Mouse (Mus musculus): ENCODE data around the gene Adra1d. TPM values are rescaled to one million over a fixed set of nuclear protein-coding genes. Genes with fewer than 3 reads are reported as not detected.

Gene Adra1d
- total and polyA plus RNA-seq, 3 experiments: not detected

DNA sequence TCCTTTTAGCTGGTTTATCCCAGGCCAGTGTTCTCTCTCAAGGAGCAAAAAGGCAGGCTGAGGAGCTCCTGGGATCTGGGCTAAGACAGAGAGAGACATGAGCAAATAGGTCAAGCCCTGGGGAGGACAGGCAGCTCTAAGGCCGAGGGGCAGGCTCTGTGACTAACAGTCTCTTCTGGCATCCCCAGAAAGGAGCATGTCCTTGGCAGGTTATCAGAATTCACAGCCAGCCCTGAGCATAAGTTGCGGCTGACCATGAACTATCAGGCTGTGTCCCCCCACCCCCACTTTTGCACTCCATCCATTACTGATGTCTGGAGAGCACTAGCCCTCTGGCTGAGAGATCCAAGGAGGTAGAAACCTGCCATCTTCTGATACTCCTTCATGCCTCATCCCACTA is 11.2 kb downstream of the Adra1d start:
- no peak overlapping the region for H3K9ac ChIP-seq (ENCODE audit: insufficient read depth, low read depth)
- no peaks in the 10 kb centered on the region for H3K79me2 ChIP-seq (replicated peaks; ENCODE audit: control insufficient read depth, extremely low read depth, insufficient read depth, poor library complexity, severe bottlenecking)
- H3K4me1 ChIP-seq (ENCODE audit: control insufficient read depth in 1 of 2, insufficient read depth in 2 of 2): peaks cover 0 to 9% of the 10 kb centered on the region in 2 experiments; a peak in 3 of 4 replicates
- no peak overlapping the region for H3K4me3 ChIP-seq (replicated peaks in 1 of 3; ENCODE audit: low read depth in 2 of 3, low read length in 2 of 3, poor library complexity in 1 of 3)
- no peak overlapping the region for H3K27ac ChIP-seq (ENCODE audit: insufficient read depth, low read depth)
- DNase-seq (ENCODE audit: extremely low read depth): no peak
- dilution Hi-C loops (cut with MboI; ENCODE audit: extremely low pct_ligation_motif_present, extremely low pct_unique_long_range_greater_than_20kb, low sequenced_read_pairs) (no loop called here), in situ Hi-C loops (cut with MboI; ENCODE audit: low pct_ligation_motif_present, low pct_unique_long_range_greater_than_20kb, low sequenced_read_pairs) (no loop called here)
- no peaks in the 10 kb centered on the region for H3K9me3 ChIP-seq (replicated peaks; ENCODE audit: low read length)
- H3K36me3 ChIP-seq (replicated peaks in 1 of 2; ENCODE audit: control insufficient read depth in 1 of 2, insufficient read depth in 1 of 2, low read length in 1 of 2): no peaks in the 10 kb centered on the region
- TF ChIP-seq MAFK (IDR thresholded peaks at IDR 0.05; ENCODE audit: insufficient replicate concordance, low read length): no peak
- TF ChIP-seq HCFC1 (IDR thresholded peaks at IDR 0.05; ENCODE audit: low read depth, low read length): no peak
- TF ChIP-seq BHLHE40 (IDR thresholded peaks at IDR 0.05; ENCODE audit: low read depth, low read length): no peak
- TF ChIP-seq ZMIZ1 (IDR thresholded peaks at IDR 0.05; ENCODE audit: low read depth, low read length): no peak
- no peak for TF ChIP-seq RAD21 (IDR thresholded peaks at IDR 0.05; ENCODE audit: low read depth, low read length)
- TF ChIP-seq NELFE (IDR thresholded peaks at IDR 0.05; ENCODE audit: low read depth, low read length): no peak
- TF ChIP-seq UBTF (IDR thresholded peaks at IDR 0.05; ENCODE audit: low read depth, low read length): no peak
- TF ChIP-seq POLR2AphosphoS2 (IDR thresholded peaks at IDR 0.05; ENCODE audit: low read depth, low read length): no peak
- no peak for TF ChIP-seq PAX5 (IDR thresholded peaks at IDR 0.05; ENCODE audit: low read length)
- TF ChIP-seq POLR2A (IDR thresholded peaks at IDR 0.05; ENCODE audit: low read depth, low read length): no peak
- TF ChIP-seq ZNF384 (IDR thresholded peaks at IDR 0.05; ENCODE audit: low read depth, low read length): no peak
- TF ChIP-seq SIN3A (IDR thresholded peaks at IDR 0.05; ENCODE audit: low read length): no peak
- no peak for TF ChIP-seq USF2 (conservative IDR thresholded peaks at IDR 0.05; ENCODE audit: low read depth, low read length)
- TF ChIP-seq KAT2A (IDR thresholded peaks at IDR 0.05; ENCODE audit: insufficient replicate concordance, low read length): no peak
- no peak for TF ChIP-seq JUND (conservative IDR thresholded peaks at IDR 0.05; ENCODE audit: low read depth, low read length)
- TF ChIP-seq CHD1 (IDR thresholded peaks at IDR 0.05; ENCODE audit: low read depth, low read length): no peak
- TF ChIP-seq ELF1 (IDR thresholded peaks at IDR 0.05; ENCODE audit: low read depth, low read length): no peak
- no peak overlapping the region for H3K4me2 ChIP-seq (ENCODE audit: insufficient read depth, low read depth, poor library complexity, severe bottlenecking)
- peaks cover 87% of the 10 kb centered on the region for H3K27me3 ChIP-seq (replicated peaks)

DNA sequence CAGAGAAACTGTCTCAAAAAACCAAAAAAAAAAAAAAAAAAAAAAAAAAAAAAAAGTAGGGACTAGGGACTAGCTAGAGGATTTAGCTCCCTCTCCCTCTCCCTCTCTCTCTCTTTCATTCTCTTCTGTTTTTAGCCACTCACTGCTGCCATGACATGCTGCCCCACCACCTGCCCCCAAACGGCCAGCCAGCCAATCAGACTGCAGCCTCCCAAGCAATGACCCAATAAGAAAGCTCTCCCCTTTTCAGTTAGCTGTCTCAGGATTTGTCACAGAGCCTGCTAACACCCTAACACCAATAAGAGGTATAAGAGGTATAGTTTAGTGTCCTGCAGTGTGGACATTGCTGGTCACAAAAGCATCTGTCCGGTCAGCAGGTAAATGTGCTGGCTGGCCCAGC is 11.6 kb downstream of the Adra1d start:
- Histone ChIP-seq H3K36me3 (replicated peaks in 1 of 2; ENCODE audit: control insufficient read depth in 1 of 2, insufficient read depth in 1 of 2, low read length in 1 of 2) (no peaks in the 10 kb centered on the region), H3K4me1 (ENCODE audit: control insufficient read depth in 1 of 2, insufficient read depth in 2 of 2) (peaks cover 0 to 14% of the 10 kb centered on the region in 2 experiments; a peak in 3 of 4 replicates), H3K79me2 (replicated peaks; ENCODE audit: control insufficient read depth, extremely low read depth, insufficient read depth, poor library complexity, severe bottlenecking) (no peaks in the 10 kb centered on the region), H3K9ac (ENCODE audit: insufficient read depth, low read depth) (no peak overlapping the region), H3K4me3 (replicated peaks in 1 of 3; ENCODE audit: low read depth in 2 of 3, low read length in 2 of 3, poor library complexity in 1 of 3) (no peak overlapping the region), H3K27ac (ENCODE audit: insufficient read depth, low read depth) (no peak overlapping the region), H3K4me2 (ENCODE audit: insufficient read depth, low read depth, poor library complexity, severe bottlenecking) (no peak overlapping the region), H3K9me3 (replicated peaks; ENCODE audit: low read length) (no peaks in the 10 kb centered on the region), H3K27me3 (replicated peaks) (peaks cover 85% of the 10 kb centered on the region)
- dilution Hi-C loops (cut with MboI; ENCODE audit: extremely low pct_ligation_motif_present, extremely low pct_unique_long_range_greater_than_20kb, low sequenced_read_pairs) (no loop called here), in situ Hi-C loops (cut with MboI; ENCODE audit: low pct_ligation_motif_present, low pct_unique_long_range_greater_than_20kb, low sequenced_read_pairs) (no loop called here)
- no peak for TF ChIP-seq E2F4 (IDR thresholded peaks at IDR 0.05; ENCODE audit: insufficient replicate concordance, low read depth, low read length)
- no peak for TF ChIP-seq MAFK (IDR thresholded peaks at IDR 0.05; ENCODE audit: insufficient replicate concordance, low read length)
- TF ChIP-seq RAD21 (IDR thresholded peaks at IDR 0.05; ENCODE audit: low read depth, low read length): no peak
- TF ChIP-seq ZC3H11A (IDR thresholded peaks at IDR 0.05; ENCODE audit: low read depth, low read length): no peak
- TF ChIP-seq ZKSCAN1 (IDR thresholded peaks at IDR 0.05; ENCODE audit: borderline replicate concordance, low read depth, low read length): no peak
- TF ChIP-seq MXI1 (IDR thresholded peaks at IDR 0.05; ENCODE audit: low read depth, low read length): no peak
- TF ChIP-seq IRF4 (IDR thresholded peaks at IDR 0.05; ENCODE audit: low read depth, low read length): no peak
- TF ChIP-seq RCOR1 (conservative IDR thresholded peaks at IDR 0.05; ENCODE audit: low read depth, low read length): no peak
- TF ChIP-seq CHD2 (IDR thresholded peaks at IDR 0.05; ENCODE audit: low read length): no peak
- TF ChIP-seq POLR2A (IDR thresholded peaks at IDR 0.05; ENCODE audit: low read depth, low read length): no peak
- no peak for TF ChIP-seq BHLHE40 (IDR thresholded peaks at IDR 0.05; ENCODE audit: low read depth, low read length)
- no peak for TF ChIP-seq ETS1 (conservative IDR thresholded peaks at IDR 0.05; ENCODE audit: low read depth, low read length)
- no peak for TF ChIP-seq TBP (conservative IDR thresholded peaks at IDR 0.05; ENCODE audit: low read depth, low read length)
- no peak for TF ChIP-seq SMC3 (IDR thresholded peaks at IDR 0.05; ENCODE audit: low read depth, low read length)
- TF ChIP-seq HCFC1 (IDR thresholded peaks at IDR 0.05; ENCODE audit: low read depth, low read length): no peak
- no peak for TF ChIP-seq MAX (IDR thresholded peaks at IDR 0.05; ENCODE audit: low read length)
- TF ChIP-seq CTCF (conservative IDR thresholded peaks at IDR 0.05 in 1 of 2, IDR thresholded peaks at IDR 0.05 in 1 of 2; ENCODE audit: low read depth in 2 of 2, low read length in 2 of 2): no peak
- no peak for DNase-seq (ENCODE audit: extremely low read depth)
